Mouse (Mus musculus): ENCODE measurements around the gene Synpo2l. TPM values are rescaled to one million over a fixed set of nuclear protein-coding genes. Genes with fewer than 3 reads are reported as not detected.

Gene Synpo2l
- polyA plus RNA-seq, 1 experiment from 2014 or later = 1.3 TPM

GRCm38 (mm10) chr14:20659687-20660086 lies 8.5 kb downstream of the Synpo2l start:
- Histone ChIP-seq H3K4me3 (replicated peaks) (no peak overlapping the region), H3K27me3 (peaks cover 37% of the 10 kb centered on the region), H3K9ac (no peak overlapping the region), H3K27ac (replicated peaks) (no peak overlapping the region), H3K36me3 (replicated peaks) (no peaks in the 10 kb centered on the region), H3K4me1 (replicated peaks) (peaks cover 20% of the 10 kb centered on the region), H3K4me2 (no peak overlapping the region), H3K9me3 (replicated peaks) (no peaks in the 10 kb centered on the region)
- 81% methylated on average over 7 of the region's 7 CpGs for WGBS (ENCODE audit: insufficient replicate concordance)
- no peak for ATAC-seq (ENCODE audit: insufficient read depth)

DNA sequence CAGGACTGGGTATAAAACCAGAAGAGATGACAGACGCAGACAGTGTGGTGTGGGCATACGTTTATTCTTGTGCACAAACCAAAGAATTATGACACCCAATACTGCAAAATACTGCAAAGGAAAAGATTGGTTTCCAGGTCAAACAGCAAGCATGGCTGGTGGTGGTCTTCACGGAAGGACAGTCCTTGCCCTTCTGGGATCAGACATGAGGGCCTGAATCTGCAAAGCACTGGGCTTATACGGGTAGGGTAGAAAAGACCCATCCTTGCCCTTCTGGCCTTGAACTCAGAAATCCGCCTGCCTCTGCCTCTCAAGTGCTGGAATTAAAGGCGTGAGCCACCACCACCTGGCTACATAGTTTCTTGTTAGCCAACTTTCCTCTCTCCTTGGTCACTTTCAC lies 9.3 kb downstream of the Synpo2l start:
- no peak for ATAC-seq (ENCODE audit: insufficient read depth)
- Histone ChIP-seq H3K4me2 (no peak overlapping the region), H3K27me3 (peaks cover 29% of the 10 kb centered on the region), H3K9me3 (replicated peaks) (no peaks in the 10 kb centered on the region), H3K4me1 (replicated peaks) (peaks cover 20% of the 10 kb centered on the region), H3K4me3 (replicated peaks) (no peak overlapping the region), H3K36me3 (replicated peaks) (no peaks in the 10 kb centered on the region), H3K27ac (replicated peaks) (no peak overlapping the region), H3K9ac (no peak overlapping the region)
- 59% methylated on average over 6 of the region's 6 CpGs for whole genome bisulfite sequencing (ENCODE audit: insufficient replicate concordance)

DNA sequence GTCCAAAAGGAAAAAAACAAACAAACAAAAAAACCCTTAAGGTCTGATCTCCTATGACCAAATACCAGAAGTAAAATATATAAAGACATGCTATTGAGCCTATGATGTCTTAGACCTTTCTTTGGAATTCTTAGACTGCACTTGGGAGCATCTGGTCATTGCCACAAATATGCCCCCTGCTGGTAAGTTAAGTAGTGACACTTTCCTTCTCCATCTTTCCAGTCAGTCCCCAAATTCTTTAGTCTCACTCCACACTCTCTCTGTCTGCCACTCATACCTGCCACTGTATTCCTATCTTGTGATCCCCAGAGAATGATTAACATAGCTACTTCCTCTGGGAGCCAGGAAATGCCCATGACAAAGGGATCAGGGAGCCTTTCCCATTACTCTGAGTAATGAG lies 9.8 kb downstream of the Synpo2l start:
- H3K9ac ChIP-seq = no peak overlapping the region
- H3K4me3 ChIP-seq (replicated peaks) = no peak overlapping the region
- ATAC-seq (ENCODE audit: insufficient read depth) = no peak
- peaks cover 24% of the 10 kb centered on the region for H3K27me3 ChIP-seq
- H3K27ac ChIP-seq (replicated peaks) = no peak overlapping the region
- no peaks in the 10 kb centered on the region for H3K9me3 ChIP-seq (replicated peaks)
- no peaks in the 10 kb centered on the region for H3K36me3 ChIP-seq (replicated peaks)
- H3K4me1 ChIP-seq (replicated peaks) = peaks cover 20% of the 10 kb centered on the region
- H3K4me2 ChIP-seq = no peak overlapping the region

DNA sequence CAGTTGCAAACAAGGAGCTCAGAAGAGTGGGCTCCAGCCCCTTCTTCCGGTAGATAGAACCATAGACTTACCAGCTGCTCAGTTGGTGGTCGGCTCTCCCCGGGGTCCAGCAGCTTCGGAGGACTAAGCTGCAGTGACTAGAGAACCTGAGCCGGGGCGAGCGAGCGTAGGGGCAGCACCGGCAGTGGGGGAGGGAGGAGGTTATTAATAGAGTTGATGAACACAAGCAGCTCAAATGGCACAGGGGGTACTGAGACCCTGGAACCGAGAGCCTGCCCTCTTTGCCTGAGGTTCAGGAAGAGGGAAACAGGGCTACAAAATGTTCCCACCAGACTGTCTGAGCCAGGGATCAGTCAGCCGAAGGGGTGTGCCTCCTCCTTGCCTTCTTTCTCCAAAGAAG lies 11.8 kb downstream of the Synpo2l start, which contains the start of gene Myoz1:
Gene Myoz1, minus strand, starts transcription at position 180 of the 400 bp plus-strand sequence.
- Histone ChIP-seq H3K9me3 (replicated peaks) (no peaks in the 10 kb centered on the region), H3K27ac (replicated peaks) (no peak within 1 kb of the TSS), H3K4me2 (no peak within 1 kb of the TSS), H3K9ac (no peak within 1 kb of the TSS), H3K4me3 (replicated peaks) (no peak within 1 kb of the TSS), H3K27me3 (peaks cover 4% of the 10 kb centered on the region), H3K4me1 (replicated peaks) (peaks cover 12% of the 10 kb centered on the region), H3K36me3 (replicated peaks) (no peaks in the 10 kb centered on the region)
- WGBS (ENCODE audit: insufficient replicate concordance) = 58% methylated on average over 11 of the region's 11 CpGs
- ATAC-seq (ENCODE audit: insufficient read depth) = no peak

DNA sequence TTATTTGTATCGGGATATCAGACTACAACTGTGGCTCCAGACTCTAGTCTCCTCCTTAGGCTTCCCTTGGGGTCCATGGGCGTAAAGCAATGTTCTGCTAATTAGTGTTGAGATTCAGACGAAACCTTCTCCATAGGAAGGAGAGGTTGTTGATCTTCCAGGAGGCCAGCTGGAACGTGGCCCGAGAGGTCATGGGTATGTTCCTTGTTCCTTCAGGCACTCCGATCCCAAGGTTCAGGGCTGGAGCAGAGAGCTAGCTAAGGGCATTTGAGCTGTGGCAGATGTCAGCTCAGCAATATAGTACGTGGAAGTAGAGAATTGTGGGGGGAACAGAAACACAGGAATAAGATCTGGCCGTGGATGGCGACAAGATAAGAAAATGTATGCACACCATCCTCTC lies 12.4 kb downstream of the Synpo2l start:
- Histone ChIP-seq H3K4me3 (replicated peaks) (no peak overlapping the region), H3K27me3 (no peaks in the 10 kb centered on the region; the same call in 1 of the 2 replicates), H3K4me1 (replicated peaks) (peaks cover 7% of the 10 kb centered on the region), H3K9ac (no peak overlapping the region), H3K4me2 (no peak overlapping the region), H3K36me3 (replicated peaks) (no peaks in the 10 kb centered on the region), H3K9me3 (replicated peaks) (no peaks in the 10 kb centered on the region), H3K27ac (replicated peaks) (no peak overlapping the region)
- ATAC-seq (ENCODE audit: insufficient read depth) = no peak
- WGBS (ENCODE audit: insufficient replicate concordance) = 66% methylated on average over 9 of the region's 9 CpGs

DNA sequence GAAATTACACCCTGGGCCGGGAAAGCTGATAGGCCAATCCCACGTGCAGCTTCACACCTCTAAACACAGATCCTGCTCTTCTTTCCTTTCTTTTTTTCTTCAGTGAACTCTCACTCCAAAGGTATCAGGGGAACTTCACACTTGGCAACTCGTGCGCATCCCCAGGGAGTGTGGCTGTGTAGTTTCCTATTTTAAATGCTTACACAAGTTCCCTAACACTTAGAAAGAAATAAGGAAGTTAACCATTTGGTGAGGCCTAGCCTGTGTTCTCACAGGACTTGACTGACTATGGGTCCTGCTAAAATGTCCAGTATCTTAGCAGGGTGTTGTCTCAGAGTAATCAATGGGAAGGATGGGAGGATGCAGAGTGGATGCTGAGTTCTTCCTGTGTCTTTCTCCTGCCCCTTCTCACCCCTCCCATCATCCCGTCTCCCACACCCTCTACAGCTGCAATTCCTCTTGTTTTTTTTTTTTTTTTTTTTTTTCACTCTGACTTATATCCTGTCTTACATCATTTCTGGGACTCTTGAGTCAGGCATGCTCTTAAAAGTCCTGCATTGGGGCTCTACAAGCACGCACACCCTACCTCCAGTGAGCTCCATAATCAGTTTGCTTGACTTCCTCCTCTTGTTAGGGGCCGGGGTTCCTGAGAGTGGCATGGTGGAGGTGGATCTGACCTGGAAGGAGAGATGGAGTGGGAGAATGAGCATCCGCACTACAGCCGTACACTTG lies 13.3 kb downstream of the Synpo2l start:
- Histone ChIP-seq H3K4me1 (replicated peaks) (no peaks in the 10 kb centered on the region; the same call in 1 of the 2 replicates), H3K4me2 (no peak overlapping the region), H3K27me3 (no peaks in the 10 kb centered on the region; the same call in 1 of the 2 replicates), H3K36me3 (replicated peaks) (no peaks in the 10 kb centered on the region), H3K4me3 (replicated peaks) (no peak overlapping the region), H3K9me3 (replicated peaks) (no peaks in the 10 kb centered on the region), H3K27ac (replicated peaks) (no peak overlapping the region), H3K9ac (no peak overlapping the region)
- no peak for ATAC-seq (ENCODE audit: insufficient read depth)
- WGBS (ENCODE audit: insufficient replicate concordance) = 54% methylated on average over 9 of the region's 9 CpGs

GRCm38 (mm10) chr14:20651722-20652256 lies 16.4 kb downstream of the Synpo2l start:
- Histone ChIP-seq H3K36me3 (replicated peaks) (no peaks in the 10 kb centered on the region), H3K4me3 (replicated peaks) (no peak overlapping the region), H3K4me2 (no peak overlapping the region), H3K9ac (no peak overlapping the region), H3K27me3 (no peaks in the 10 kb centered on the region), H3K4me1 (replicated peaks) (peaks cover 4% of the 10 kb centered on the region; the same call in 1 of the 2 replicates), H3K9me3 (replicated peaks) (no peaks in the 10 kb centered on the region), H3K27ac (replicated peaks) (no peak overlapping the region)
- no peak for ATAC-seq (ENCODE audit: insufficient read depth)
- 53% methylated on average over 4 of the region's 4 CpGs for WGBS (ENCODE audit: insufficient replicate concordance)

- ATAC-seq (ENCODE audit: insufficient read depth) = no peak
- Histone ChIP-seq H3K9me3 (replicated peaks) (no peaks in the 10 kb centered on the region), H3K4me1 (replicated peaks) (peaks cover 4% of the 10 kb centered on the region; the same call in 1 of the 2 replicates), H3K4me3 (replicated peaks) (no peak overlapping the region), H3K27ac (replicated peaks) (no peak overlapping the region), H3K4me2 (no peak overlapping the region), H3K9ac (no peak overlapping the region), H3K27me3 (no peaks in the 10 kb centered on the region), H3K36me3 (replicated peaks) (no peaks in the 10 kb centered on the region)
- WGBS (ENCODE audit: insufficient replicate concordance) = 64% methylated on average over 2 of the region's 2 CpGs
Measured at GRCm38 (mm10) chr14:20651000-20651399, 17.2 kb downstream of the Synpo2l start.

DNA sequence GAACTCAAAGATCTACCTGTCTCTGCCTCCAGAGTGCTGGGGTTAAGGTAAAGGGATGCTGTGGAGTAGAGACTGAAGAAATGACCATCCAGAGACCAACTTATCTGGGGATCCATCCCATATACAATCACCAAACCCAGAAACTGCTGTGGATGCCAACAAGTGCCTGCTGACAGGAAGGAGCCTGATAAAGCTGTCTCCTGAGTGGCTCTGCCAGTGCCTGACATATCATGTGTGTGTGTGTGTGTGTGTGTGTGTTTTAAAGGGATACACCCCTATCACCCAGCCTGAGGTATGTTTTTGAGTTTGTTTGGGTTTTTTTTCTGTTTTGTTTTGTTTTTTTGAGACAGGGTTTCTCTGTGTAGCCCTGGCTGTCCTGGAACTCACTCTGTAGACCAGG lies 21.8 kb downstream of the Synpo2l start:
- Histone ChIP-seq H3K9me3 (replicated peaks) (no peaks in the 10 kb centered on the region), H3K9ac (no peak overlapping the region), H3K4me1 (replicated peaks) (peaks cover 15% of the 10 kb centered on the region), H3K4me2 (no peak overlapping the region), H3K27ac (replicated peaks) (no peak overlapping the region), H3K27me3 (no peaks in the 10 kb centered on the region), H3K36me3 (replicated peaks) (no peaks in the 10 kb centered on the region), H3K4me3 (replicated peaks) (no peak overlapping the region)
- no peak for ATAC-seq (ENCODE audit: insufficient read depth)

DNA sequence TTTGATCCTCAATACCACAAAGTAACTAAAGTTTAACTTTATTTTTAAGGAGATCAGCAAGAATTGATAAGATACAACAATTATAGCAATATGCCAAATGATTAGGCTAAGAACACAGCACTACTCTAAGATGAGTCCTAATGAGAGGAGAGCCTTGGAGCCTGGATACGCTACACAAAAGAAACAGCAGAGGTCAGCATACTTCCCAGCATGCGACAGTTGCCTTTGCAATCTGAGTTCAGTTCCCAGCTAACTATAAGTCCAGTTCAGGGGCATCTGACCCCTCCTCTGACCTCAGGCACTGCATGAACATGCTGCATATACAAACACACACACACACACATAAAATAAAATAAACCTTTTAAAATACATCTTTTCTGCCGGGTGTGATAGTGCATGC lies 22.6 kb downstream of the Synpo2l start:
- no peak overlapping the region for H3K4me2 ChIP-seq
- H3K27ac ChIP-seq (replicated peaks) = no peak overlapping the region
- H3K36me3 ChIP-seq (replicated peaks) = no peaks in the 10 kb centered on the region
- H3K9ac ChIP-seq = no peak overlapping the region
- peaks cover 15% of the 10 kb centered on the region for H3K4me1 ChIP-seq (replicated peaks)
- ATAC-seq (ENCODE audit: insufficient read depth) = no peak
- no peaks in the 10 kb centered on the region for H3K9me3 ChIP-seq (replicated peaks)
- 45% methylated on average over 3 of the region's 3 CpGs for WGBS (ENCODE audit: insufficient replicate concordance)
- H3K27me3 ChIP-seq = no peaks in the 10 kb centered on the region
- H3K4me3 ChIP-seq (replicated peaks) = no peak overlapping the region

DNA sequence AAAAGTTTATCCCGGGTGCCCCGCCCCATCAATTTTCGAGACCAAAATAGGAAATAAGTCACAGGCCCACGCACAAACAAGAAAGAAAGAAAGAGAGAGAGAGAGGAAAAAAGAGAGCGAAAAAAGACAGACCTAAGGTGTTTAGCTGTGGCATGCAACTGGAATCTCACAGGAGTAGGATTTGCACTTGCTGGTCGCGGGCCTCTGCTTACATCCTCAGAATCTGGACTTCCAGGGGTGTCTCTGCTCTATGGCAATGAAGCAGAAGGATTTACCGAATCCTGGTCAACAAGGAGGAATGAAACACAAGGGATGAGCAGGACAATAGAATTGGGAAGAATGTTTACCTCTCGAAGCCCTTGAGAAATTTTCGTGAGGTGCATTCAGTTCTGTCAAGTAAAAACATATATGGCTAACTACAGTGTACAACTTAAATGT lies 26.7 kb downstream of the Synpo2l start:
- Histone ChIP-seq H3K4me1 (replicated peaks) (peaks cover 28% of the 10 kb centered on the region), H3K36me3 (replicated peaks) (no peaks in the 10 kb centered on the region), H3K9ac (peak overlapping the region; percentile 94), H3K4me3 (replicated peaks) (peak overlapping the region; percentile 89), H3K27me3 (no peaks in the 10 kb centered on the region), H3K4me2 (peak overlapping the region; percentile 96), H3K9me3 (replicated peaks) (no peaks in the 10 kb centered on the region), H3K27ac (replicated peaks) (peak overlapping the region; percentile 94)
- 15% methylated on average over 10 of the region's 10 CpGs for WGBS (ENCODE audit: insufficient replicate concordance)
- no peak; the same call in 1 of the 2 replicates for ATAC-seq (ENCODE audit: insufficient read depth)
